Mouse (Mus musculus): ENCODE results near the gene Dlk1.

GRCm38 (mm10) chr12:109458896-109459295 lies 6.3 kb downstream of the Dlk1 start:
- TF ChIP-seq CTCF (IDR thresholded peaks at IDR 0.05; ENCODE audit: borderline replicate concordance, insufficient read depth, low read length) (no peak), POLR2A (IDR thresholded peaks at IDR 0.05; ENCODE audit: low read depth, low read length) (no peak)
